Mouse (Mus musculus): ENCODE measurements around the gene Abcb10.
"Not testable (repeated sequence)": the region's sequence is repeated elsewhere in the genome, so short reads cannot be mapped to it uniquely, and the experiment has no call there.

The Abcb10 gene

DNA sequence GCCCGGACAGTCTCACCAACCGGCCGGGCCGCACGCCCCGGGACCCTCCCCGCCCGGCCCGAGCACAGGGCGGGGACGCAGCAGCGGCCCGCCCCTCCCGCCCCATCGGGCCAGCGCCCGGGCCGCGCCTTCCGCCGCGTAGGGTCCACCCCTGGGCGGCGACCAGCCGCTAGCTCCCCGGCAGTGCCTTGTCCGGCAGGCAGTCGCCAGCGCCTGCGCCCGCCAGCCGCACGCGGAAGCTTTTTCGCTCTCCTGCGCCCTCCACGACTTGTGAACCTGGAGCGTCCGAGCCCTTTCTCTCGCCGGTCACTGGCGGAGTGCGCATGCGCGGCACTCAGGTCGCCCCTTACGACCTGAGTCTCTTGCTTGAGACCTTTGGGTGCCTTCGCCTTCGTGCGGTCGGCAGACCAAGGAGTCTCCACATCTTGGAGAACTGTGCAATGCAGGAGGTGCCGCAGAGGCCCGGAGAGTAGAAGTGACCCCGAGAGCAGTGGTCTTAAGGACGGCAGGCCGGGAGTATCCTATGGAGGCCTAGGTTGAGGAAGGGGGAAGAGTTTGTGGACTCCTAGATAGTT is at the start of gene Abcb10:
Abcb10 (minus strand) TSS at position 297 of the 575 bp plus-strand sequence.
- peak; percentile 93 to 96 for DNase-seq

DNA sequence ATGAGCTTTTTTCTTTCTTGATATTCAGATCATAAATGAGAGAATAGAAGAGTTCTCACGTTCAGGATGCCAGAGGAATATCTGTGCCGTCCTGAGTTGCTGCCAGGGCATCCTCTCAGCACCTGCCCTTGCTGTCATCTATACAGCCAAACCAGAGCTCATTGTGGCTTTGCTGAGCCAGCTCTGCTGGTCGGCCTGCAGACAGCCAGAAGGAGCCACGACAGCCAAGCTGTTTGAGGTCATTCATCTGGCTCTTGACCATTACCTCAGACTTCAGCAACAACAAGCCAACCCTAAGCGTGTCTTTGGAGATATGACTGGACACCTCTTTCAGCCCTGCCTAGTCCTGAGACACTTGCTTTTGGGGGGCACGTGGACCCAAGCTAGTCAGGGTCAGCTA is 44.9 kb upstream of the Abcb10 start:
- DNase-seq, result no peak

DNA sequence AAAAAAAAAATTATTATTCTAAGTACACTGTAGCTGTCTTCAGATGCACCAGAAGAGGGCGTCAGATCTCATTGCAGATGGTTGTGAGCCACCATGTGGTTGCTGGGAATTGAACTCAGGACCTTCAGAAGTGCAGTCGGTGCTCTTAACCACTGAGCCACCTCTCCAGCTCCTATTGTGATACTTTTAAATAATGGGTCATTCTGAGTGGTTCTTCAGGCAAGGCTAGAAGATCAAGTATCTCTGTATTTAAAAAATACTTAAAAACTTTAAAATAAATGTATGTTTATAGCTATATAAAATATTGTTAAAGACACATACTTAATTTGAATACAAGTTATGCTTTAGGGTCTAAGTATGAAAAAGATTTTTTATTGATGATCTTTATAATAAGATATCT is 43.3 kb upstream of the Abcb10 start:
- not testable (repeated sequence) for DNase-seq

DNA sequence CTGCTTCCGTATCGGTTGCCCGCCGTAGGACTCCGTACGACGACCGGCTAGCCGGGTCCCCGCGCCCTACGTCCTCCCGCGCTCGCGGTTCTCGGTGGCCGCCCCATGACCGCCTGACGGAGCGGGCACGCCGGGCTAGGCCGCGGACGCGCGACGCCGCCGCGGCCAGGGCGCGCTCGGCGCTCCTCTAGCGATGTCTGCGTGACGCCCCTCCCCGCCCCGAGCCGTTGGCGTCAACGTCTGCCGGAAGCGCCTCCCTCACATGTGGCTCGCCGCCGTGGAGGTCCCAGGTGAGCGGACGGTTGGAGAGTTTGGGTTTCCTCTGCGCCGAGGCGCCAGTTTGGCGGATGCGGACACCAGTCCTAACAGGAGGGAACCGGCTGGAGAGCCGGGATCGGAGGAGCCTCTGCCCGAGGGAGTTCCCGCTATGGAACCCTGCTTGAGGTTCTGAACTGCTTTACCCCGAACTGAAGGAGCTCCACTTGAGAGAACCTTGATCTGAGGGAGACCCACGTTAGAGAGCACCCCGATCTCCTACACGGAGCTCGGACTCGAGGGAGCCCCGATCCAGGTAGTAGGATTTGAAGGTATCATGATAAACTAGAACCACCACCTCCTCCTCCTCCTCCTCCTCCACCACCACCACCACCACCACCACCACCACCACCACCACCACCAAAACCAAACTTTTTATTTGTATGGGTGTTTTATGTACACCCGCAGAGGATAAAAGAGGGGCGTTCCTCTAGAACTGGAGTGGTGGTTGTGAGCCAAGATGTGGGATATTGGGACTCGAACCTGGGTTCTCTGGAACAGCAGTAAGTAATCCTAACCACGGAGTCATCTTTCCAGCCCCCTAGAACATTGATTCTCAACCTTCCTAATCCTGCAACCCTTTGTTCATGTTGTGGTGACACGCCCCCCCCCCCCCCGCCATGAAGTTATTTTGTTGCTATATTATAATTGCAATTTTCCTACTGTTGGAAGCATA is 38.6 kb upstream of the Abcb10 start, which contains the start of the genes Taf5l and Urb2:
Taf5l (minus strand) TSS at position 161 of the 991 bp plus-strand sequence.
Urb2 (plus strand) TSS at position 272 of the 991 bp plus-strand sequence.
- peak; percentile 89 to 92 for DNase-seq

DNA sequence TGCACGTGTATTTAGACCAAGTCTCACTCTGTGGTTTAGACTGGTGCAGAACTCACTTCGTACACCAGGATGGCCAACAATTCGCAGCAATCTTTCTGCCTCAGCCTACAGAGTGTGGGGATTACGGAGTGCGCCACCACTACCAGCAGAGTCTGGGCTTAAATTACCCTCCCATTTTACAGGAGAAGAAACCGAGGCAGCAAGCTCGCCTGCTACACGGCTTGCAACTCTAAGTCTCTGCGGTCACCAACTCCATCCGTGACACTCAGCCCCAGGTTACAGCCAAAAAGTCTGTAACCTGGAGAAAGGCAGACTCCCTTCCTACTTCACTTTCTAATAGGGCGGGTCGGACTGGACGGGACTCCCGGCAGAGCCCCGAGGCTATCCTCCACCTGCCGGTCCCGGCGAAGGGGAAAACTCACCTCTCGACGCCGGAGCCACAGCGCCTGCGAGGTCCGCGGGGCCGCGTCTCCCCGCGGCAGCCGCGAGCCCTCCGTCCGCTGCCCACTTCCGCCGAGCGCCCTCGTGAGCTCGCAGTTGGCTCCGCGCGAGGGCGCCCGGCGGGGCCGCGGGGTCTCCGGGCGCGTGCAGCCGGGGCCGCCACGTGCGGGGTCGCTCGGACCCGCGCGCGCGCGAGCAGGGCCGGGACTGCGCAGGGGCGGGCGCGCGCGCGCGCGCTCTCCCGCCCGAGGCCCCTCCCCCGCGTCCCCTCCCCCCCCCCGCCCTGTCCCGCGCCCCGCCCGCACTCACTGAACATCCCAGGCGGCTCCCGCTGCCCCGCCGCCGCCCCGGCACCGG is 37.7 kb upstream of the Abcb10 start:
- DNase-seq, result peak; percentile 25 to 39

DNA sequence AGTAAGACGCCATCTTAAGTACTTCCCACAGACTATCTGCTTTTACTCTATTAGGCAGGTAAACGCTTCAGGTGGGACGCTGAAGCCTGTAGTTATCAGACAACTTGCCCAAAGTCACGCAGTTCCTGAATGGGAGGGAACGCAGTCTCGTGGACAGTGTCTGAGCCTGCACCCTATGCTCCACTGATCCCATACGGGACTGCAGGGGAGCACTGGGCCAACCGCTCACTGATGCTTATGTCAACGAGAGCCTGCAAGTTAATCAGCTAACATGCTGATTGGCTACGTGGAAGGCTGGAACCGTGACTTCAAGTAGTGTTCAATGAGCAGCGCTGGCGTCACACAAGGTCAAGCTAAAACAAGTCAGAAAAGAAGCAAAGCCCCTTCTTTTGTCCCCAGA is 36.9 kb upstream of the Abcb10 start:
- peak; percentile 16 to 22 for DNase-seq

DNA sequence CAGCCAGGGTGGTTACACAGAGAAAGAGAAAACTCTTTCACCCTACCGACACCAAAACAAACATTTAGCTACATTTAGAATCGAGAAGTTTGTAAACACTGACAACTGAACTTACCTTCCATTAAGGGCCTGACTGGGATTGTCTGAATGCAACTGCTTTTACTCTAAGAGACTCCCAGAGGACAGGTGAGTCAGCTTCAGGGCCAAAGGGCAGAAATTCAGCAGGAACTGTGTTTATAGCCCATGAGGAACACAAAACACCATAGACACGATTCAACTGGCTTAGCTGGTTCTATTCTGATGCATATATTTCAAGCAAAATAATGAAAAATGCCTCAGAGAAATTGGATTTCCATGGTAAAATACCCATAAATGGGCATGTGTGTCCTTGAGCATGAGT is 31.8 kb upstream of the Abcb10 start:
- DNase-seq, result no peak

DNA sequence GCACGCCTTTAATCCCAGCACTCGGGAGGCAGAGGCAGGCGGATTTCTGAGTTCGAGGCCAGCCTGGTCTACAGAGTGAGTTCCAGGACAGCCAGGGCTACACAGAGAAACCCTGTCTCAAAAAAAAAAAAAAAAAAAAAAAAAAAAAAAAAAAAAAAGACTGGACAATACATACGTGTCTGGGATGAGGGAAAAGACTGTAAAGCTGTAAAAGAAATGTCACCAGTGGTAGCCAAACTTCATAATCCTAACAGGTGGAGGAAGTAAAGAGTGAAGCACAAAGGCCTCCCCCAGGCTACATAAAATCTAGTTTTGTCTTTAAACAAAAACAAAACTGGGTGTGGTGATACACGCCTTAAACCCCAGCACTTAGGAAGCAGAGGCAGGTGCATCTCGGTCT is 31.4 kb upstream of the Abcb10 start:
- DNase-seq, result not testable (repeated sequence)

DNA sequence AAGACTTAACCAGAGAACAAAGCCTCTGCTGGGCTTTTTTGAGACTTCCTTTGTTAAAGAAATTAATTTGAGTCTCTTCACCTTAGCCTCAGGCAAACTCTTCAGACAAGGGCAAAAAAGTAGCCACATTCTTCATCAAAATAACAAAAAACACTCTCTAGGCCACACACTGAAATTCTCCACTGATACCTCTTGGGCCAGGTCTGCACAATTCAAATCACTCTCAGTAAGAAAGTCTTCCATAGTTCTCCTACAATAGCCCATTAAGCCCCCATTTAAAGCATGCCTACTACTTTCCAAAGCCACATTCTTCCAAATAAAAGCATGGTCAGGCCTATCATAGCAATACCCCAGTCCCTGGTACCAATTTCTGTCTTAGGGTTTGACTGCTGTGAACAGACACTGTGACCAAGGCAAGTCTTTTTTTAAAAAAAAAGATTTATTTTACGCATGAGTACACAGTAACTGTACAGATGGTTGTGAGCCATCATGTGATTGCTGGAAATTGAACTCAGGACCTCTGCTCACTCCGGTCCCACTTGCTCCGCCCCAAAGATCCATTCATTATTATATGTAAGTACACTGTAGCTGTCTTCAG is 29.2 kb upstream of the Abcb10 start:
- DNase-seq, result no peak

DNA sequence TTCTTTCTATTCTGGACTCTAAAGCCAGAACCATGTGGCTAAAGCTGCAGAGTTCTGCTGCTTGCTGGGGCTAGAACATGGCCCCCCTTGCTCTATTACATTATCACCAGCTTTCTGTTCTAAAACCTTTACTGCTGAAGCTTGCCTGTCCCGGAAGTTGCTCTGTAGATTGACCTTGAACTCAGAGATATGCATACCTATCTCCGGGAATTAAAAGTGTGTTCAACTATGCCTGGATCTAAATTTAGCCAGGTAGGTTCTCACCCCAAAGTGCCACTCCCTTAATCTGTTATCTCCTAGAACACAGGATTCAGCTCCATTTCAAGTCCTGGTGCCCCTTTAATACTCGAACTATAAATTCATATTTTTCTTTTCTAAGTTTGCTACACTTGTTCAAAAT is 28.7 kb upstream of the Abcb10 start:
- no peak for DNase-seq

DNA sequence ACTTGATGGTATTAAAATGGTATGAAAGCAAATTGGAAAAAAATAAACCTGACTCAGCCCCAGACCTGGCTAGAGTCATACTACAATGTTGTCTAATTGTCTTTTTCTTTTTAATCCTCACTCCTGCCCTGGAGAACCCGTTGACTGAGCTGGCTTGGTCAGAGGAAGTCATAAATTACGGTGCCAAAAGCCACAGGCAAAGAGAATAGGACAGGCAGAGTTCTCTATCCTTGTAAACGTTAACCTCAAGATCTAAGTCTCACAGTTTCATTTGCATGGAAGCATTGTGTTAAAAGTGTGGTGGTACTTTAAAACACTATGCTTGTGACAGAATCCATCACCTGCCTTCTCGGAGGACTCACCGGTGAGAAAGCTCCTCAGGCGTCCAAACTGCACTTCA is 24.9 kb upstream of the Abcb10 start:
- no peak for DNase-seq

DNA sequence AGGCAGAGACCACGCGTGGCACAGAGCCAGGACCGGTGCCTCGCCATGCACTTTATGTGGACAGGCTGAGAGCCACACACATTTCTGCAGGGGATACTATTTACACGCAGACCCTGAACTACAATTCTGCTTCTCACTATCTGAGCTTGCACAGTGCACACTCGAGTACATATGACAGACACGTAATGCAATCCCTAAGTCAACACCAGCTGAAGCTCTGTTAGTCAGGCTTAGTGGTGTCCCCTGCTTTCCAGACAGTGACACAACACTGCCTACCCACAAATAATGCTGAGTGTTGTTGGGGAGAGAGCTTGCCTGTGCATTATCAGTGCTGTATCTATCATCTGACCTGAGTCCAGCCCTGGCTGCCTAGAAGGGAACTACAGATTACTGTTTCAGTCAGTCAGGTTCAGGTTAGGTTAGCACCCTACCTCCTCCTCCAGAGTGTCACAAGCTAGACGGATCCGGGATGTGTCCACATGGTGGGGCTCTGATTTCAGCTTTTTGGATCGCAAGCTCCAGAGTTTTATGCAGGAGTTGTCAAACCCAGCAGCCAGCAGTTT is 19.7 kb upstream of the Abcb10 start:
- no peak for DNase-seq

DNA sequence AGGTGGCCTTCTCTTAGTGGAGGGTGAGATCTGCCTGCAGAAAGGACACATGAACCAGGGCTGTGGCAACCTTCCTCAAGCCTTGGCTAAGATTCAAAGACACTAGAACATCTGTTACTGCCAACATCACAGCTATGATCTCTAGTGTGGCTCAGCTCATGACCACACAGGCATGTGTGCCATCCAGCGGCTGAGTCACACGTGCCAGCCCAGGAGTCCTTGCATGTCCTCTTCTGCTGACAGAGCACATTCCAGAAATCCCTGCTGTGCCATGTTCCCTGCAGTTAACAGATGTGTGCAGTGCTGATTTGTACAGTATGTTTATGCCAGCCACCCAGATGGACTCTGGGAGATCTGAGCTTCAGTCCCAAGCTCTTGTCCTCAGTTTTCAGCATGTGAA is 16.6 kb upstream of the Abcb10 start:
- DNase-seq, result no peak

DNA sequence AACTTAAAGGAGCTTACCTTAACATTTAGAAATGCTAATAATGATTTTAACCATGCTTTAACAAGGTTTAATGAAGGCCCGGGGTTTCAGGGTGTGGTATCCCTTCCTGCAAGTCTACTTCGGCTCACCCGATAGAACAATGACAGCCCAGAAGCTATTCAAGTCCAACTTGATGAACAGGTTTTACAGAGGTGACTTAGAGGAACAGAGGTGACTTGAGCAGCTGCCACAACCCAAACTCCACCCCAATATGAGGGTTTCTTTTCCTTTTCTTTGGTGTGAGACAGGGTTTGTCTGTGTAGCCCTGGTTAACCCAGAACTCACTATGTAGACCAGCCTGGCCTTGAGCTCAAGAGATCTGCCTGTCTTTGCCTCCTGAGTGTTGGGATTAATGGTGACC is 11.1 kb upstream of the Abcb10 start:
- no peak for DNase-seq

DNA sequence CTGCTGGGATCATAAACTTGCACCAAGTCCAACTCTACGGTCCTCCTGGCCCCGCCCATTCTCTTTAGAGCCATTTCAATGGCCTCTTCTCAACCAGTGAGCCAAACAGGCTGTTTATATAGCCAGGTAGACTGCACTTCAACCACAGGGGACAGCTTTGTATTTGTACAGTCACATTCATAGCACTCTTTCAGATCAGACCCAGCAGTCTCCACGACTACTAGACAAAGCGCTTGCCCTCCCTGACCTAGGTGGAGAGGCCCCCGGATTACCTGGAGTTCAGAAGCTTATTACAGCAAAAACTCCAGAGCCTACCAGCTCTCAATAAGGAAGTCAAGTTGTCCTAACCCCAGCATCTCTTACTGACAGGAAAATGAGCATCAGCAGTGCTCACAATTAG is 10.7 kb upstream of the Abcb10 start:
- no peak for DNase-seq

DNA sequence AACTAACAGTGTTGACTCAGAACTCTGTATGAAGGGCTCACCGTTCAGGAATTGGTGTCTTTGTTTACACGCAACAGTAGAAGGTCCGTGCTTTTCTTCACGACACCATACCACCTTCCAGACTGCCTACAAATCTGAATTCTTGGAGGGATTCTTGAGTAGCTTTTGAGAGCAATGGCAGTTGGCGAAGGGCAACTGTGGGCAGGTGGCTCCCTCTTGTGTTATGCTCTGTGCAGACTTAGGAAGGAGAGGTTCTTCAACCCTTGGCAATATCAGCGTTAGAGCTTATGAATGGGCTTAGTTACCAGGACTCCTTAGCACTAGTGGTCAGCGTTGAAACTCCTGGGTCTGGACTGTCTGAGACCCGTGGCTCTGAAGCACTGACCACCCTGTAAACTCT is 9.7 kb upstream of the Abcb10 start:
- peak in 1 of 2 experiments; percentile 21 for DNase-seq

DNA sequence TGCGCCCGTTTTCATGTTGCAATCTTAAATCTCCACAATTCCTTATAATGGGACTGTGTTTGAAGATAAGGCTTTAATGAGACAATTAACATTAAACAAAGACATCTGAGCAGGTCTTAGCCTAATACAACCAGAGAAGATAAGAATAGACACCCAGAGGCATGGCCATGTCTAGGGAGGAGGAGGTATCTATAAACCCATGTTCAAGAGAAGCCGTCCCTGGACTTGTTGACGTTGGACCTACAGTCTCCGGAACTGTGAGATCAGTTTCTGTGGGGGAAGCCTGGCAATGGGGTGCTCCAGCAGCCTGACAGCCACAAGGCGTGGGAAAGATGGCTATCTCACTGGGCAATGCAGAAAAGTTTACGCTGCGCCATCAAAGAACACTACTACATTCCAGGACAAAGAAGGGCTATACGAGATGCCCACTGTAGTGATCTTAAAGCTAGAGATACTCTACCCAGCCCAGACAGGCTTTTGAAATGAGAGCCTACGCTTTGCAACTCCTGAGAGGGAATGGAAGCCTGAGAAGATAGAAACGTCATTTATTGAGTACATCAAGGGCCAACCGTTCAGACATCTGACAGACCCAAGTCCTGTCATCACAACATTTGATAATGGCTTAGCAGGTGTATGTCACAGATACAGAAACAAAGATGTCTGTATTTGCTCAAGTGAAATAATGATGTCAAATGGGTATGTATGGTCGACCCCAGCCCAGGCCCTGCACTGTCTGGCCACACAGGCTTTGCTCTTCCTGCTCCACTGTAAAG is 7.5 kb upstream of the Abcb10 start:
- no peak for DNase-seq

DNA sequence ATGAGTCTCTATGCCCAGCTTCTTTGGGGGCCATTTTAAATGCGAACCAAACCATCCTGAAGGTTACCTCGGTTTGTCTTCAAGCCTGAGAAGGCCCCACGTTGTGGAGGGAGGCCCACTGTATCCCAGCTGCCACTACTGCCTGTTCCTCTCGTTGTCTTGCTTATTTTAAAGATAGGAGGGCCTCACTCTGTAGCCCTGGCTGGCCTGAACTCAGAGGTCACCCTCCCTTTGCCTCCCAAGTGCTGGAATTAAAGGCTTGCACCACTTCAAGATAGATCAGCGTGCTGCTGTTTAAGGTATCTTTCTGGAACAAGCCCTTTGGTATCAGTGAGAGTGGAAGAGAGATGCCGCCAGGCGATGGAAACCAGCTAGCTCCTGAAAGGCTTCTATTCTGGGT is 6.2 kb upstream of the Abcb10 start:
- no peak for DNase-seq

DNA sequence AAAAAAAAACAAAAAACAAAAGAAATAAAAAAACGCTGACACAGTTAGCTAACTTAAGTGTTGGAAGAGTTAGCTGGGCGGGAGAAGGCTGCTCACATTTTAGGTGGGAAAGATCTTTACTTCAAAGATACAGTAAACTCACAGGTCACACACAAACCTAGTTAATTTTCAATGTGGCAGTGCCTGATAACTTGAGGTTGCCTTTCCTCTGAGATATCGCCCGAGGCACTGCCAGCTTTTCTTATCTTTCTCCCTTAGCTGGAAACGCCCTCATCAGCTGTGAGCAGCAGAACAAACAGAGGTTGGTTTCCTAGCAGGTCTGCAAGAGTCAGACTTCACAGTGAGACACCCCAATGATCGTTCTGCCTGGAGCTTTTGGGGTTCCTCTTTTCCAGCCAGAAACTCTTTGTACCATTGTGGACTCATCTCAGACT is 5.7 kb upstream of the Abcb10 start:
- DNase-seq, result no peak

DNA sequence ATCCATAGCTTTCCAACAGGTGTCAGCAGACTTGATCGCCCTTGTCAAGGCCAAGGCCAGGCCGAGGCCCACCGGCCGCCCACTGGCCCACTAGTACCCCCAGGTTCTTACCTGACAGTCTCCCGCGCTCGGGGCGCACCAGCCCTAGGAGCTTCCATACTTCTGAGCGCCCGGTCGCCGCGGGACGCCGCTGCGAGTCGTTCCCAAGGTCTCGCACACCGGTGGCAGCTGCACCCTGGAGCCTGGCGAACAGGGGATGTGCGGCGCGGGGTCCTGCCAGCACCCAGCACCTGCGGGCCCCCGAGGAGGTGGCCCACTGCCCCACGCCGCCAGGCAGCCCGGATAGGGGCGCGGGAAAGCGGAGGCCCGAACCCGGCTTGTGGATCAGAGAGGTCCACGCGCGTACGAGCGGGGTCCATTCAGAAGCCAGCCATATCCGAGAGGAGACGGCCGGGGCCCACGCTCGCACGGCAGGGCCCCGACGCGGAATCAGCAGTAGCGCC is 580 bp downstream of the Abcb10 start:
- DNase-seq, result peak in 1 of 2 experiments; percentile 27

DNA sequence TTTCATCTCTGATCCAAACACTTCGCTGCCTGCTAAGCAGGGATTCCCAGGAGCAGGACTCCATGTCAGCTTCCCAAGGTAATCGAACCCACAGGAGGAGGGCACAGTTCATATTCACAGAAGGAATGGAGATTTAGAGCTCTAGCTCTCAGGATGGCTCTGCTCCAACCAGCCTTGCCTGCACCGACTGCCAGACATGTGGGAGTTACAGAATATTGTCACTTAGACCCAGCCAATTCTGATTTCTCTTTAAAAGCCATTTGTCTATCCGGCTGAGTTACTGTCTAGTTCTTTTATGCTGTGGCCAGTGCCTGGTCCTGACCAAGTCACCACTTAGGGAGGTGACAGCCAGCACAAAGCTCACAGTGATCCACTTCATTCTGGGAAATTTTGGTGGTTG is 1.2 kb downstream of the Abcb10 start:
- DNase-seq, result peak in 1 of 2 experiments; percentile 11

Measured in kidney, adult 8-10 months (tissue).